Mouse (Mus musculus) forelimb bud, embryonic 11.5 days (tissue): ENCODE results near the gene Bscl2.
"Not testable (repeated sequence)": the region's sequence is repeated elsewhere in the genome, so short reads cannot be mapped to it uniquely, and the experiment has no call there.

Experiments used
- DNase-seq: peaks from one replicate; pipeline ENCODE4 v3.0.0-alpha.2; 2012; ENCODE audit warnings: low read depth, low spot score

The Bscl2 gene

DNA sequence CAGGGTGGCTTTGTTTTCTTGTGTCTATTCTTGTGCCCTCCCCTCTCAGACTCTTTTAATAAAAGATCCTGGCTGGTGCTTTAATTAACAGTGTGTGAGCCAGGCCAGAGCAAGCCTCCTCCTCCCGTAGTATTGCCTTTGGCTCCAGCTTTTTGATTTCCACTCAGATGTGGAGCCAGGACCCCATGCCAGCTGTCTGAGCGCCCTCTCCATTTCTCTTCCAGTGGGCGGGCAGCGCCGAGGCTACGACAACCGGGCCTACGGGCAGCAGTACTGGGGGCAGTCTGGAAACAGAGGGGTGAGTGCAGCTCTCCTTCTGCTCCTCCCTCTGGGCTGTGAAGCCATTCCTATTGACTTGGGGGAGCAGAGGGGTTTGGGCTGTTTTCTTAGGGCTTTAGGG, 6.6 kb upstream of the Bscl2 start:
- DNase-seq, result no peak

DNA sequence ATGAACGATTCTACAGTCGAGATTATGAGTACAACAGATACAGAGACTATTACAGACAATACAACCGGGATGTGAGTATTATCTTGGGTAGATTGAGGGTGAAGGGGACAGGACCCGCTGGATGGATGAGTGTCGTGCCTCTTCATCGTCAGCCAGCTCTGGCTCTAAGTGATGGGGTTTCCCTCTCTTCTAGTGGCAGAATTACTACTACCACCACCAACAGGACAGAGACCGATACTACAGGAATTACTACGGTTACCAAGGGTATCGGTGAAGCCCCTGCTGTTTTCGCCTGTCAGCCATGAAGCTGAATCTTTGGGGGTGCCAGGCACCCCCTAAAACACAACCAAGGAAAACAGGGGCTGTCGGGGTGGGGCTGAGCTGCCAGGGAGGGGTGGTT, 6.0 kb upstream of the Bscl2 start:
- no peak for DNase-seq

DNA sequence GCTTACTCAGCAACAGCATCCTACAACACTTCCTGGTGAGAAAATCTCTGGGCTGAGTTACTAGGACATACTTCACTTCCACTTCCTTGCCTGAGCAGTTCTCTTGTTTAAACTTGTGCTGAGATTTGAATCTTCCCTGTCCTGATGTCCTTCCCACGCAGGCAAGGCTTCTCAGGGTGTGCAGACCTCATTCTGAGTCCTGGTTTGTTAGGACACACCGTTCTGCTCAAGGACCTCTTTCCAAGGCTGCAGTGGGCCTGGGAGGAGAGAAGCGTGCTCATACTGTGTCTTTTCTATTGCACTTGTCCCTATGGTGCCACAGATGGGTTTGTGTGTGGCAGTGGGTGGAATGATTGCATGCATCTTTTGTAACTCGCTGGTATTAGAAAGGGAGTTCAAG, 4.3 kb upstream of the Bscl2 start:
- no peak for DNase-seq

DNA sequence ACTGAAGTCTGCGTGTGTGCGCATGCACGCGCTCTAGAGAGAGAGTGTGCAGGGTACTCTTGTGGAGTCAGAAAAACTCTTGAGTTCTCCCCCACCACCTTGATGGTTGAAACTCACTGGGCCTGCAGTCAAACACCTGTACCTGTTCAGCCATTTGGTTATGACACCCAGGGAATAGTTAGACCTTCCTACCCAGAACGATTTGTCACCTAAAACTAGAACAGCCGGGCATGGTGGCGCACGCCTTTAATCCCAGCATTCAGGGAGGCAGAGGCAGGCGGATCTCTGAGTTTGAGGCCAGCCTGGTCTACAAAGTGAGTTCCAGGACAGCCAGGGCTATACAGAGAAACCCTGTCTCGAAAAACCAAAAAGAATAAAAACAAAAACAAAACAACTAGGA, 940 bp upstream of the Bscl2 start:
- not testable (repeated sequence) for DNase-seq

DNA sequence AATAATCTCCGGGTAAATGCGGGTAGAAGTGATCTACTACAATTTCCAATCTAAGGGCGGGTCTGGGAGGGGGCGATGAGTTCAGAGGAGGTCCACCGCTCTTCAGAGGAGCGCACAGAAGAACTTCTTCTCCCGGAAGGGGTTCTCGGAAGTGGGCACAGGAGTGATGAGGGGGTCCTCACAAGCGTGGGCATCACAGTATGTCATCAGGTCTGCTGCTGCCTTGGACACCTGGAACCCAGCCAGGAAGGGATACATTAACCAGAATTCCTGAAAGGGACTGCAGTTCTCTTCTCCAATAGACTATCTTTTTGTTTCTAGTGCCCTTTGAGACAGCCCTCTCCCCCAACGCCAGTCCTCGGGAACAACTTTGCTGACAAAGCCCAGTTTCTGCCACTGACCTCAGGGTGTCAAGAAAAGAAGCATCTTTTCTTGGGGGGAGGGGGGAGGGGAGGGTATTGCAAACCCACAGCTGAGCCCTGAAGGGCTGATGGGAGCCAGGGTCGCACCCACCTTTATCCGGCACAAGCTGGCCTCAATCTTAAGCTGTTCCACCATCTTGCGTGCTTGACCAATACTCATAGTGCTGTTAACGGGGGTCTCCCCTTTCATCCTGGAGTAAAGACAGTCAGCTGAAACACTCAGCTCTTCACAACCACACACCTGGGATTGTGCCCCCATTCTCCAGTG, 919 bp downstream of the Bscl2 start:
- no peak for DNase-seq

DNA sequence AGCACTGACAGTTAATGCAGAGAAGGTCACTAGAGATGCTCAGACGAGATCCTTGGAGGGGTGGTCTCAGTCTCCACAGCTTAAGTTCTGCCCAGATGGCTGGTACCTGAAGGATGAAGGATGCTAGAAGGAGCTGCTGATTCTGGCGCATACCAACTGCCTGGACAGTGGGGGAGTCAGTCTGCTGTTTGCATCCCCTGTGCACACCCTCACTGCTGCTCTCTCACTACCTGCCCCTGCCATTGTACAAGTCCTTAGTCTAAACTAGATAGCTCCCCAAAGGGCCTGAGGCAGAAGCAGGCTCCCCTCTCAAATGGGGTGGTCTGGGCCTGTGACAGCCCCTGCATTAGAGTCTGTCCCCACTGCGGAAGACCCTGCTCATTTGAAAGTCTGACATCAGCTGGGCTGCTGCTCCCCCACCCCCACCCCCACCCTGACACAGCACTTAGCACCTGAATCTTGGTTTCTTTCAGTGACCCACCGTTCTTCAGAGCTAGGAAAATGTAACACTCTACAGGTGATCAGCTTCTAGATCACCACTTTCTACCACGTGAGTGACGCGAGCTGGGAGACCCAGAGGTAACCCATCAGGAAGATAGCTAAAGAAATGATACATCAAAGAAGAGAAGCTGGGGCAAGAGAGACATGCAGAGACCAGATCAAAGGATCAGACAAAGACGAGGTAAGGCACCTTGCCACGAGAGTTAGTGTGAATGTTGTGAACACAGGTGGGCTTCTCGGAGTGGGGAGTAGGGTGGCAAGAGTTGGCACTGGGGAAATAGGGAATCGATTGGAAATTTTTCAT, 2.0 kb downstream of the Bscl2 start, which contains the start of gene Gng3:
Gng3 (minus strand) TSS at position 92 of the 805 bp plus-strand sequence.
- no peak for DNase-seq

DNA sequence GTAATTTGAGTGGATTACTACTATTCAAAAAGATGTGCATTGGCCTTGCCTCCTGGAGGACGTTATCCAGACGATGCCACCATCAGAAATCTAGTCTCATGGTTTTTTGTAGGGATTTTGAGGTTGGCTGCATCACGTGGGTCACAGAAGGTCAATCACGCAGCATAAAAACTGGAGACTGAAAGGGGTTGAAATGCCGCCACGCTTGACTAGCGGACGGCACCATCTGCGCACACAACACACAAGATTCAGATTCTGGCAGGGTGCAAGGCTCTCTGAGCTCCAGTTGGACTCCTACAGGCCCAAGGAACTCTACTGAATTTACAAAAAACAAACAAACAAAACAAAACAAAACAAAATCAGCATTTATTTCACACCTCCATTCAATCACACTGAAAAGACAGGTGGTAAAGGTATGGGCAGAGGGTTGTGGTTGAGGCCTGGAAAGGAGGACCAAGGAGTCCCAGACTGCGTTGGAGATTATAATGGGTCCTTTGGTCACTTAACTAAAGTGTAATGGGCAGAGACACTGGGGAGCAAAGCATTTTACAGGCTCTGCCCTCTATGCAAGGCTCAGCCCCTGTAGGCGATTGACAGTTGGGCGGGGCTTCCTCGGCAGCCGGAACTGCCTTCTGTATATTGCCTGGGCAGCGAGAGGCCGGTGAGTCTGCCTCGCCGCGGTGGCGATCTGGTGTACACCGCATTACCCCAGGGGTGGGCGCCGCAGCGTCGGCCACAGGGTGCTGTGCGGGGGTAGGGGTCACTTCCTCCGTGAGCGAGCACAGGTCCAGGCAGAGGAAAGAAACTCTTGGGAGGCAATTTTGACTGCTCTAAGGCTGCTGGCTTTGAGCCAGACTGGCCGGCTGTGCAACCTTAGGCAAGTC, 2.9 kb downstream of the Bscl2 start:
- DNase-seq, result no peak

DNA sequence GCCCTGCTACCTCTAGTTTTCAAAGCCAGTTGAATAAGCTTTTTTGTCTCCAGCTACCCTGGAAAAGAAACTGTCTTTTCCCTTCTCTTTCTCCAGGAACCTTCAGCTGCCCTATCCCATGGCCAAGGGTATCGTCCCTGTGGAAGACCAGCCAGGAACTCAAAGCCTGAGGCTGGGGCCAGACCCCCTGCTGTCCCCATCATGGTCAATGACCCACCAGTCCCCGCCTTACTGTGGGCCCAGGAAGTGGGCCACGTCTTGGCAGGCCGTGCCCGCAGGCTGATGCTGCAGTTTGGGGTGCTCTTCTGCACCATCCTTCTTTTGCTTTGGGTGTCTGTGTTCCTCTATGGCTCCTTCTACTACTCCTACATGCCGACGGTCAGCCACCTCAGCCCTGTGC, 3.7 kb downstream of the Bscl2 start:
- no peak for DNase-seq

DNA sequence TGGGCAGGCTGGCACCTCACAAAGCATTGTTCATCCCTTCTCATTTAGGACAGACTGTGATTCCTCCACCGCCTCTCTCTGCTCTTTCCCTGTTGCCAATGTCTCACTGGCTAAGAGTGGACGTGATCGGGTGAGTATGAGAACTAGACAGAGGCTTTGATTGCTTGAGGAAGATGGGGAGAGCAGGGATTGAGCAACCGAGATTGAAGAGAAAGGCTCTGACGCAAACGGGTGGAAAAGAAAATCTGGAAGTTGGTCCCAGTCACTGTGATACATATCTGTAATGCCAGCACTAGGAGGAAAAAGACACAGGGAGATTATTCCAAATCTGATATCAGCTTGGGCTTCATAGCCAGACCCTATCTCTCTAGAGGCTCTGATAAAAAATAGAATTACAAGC, 5.7 kb downstream of the Bscl2 start:
- no peak for DNase-seq

DNA sequence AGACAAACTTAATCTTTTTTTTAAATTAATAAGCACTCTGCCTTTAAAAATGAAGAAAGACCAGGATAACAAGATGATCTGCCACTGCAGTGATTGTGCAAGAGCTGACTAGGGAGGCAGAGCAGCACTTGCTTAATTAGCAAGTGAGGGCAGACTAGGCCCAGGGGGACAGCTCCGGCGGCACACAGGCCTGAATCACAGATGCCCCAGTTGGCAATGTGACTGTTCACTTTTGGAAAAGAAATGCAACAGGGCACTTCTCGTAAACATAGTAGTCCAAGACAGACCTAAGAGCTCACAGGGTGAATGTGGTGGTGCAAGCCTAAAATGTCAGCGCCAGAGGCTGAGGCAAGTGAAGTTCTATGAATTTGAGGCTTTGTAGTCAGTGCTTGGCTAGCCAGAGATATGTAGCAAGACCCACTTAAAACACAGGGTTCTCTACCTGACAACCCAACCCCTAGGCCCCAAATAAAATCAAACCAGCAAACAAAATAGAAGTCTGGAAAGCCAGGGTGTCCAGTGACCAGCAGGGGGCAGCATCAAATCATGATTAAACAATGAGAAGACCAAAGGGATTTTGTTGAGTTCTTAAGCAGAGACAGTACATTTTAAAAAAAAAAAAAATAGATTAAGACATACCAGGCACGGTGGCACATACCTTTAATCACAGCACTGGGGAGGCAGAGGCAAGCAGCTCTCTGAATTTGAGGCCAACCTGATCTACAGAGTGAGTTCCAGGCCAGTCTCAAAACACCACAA, 7.3 kb downstream of the Bscl2 start:
- DNase-seq, result peak; percentile 74

DNA sequence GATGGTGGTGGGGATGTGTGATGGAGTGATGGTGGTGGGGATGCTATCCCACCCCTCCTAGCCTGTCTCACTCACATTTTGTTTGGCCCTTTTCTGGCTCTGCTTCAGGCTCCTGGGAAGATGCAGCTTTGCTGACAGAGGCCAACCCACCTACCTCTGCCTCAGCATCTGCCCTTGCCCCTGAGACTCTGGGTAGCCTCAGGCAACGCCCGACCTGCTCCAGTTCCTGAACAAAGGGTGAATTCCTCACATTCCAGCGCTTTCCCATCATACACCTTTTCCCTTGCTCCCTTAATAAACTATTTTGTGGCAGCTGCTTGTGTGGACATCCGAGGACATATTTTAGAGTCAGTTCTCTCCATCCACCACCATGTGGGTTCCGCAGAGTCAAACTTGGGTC, 11.1 kb downstream of the Bscl2 start:
- no peak for DNase-seq

DNA sequence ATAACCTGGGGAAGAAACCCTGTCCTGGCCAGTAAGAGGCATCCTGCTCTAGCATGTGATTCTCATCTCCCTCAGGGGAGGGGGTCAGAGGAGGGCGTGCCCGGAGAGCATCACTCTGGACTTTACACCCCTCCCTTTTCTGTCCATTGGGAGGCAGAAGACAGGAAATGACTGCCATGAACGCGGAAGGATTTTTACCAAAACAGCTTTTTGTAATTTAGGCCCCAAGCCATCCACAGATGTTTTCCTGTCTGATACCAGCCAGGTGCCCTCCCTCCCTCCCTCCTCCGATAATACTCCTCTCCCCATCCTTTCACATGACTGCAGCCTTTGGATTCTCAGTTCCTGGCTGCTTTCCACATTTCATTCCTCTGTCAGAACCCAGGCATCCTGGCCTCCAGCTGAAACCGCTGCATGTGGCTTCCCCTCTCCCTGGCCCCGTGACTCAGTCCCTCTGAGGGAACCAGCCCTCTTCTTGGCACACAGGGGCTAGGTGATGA, 13.2 kb downstream of the Bscl2 start, which contains the start of gene Lrrn4cl:
Lrrn4cl (plus strand) TSS at position 367 of the 500 bp plus-strand sequence.
- no peak for DNase-seq

DNA sequence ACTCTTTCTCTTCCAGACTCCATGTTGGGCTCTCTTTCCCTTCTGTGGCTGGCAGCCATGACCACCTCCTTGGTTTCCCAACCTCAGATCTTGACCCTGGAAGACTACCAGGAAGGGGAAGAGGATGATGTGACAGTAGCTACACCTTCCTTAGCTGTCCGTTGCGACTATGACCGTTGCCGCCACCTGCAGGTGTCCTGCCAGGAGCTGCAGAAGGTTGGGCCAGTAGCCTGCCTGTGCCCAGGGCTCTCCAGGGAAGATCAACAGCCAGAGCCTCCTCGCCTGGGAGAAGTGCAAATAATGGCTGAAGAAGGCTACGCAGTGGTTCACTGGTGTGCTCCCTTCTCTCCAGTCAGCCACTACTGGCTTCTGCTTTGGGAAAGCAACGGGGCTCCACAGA, 14.4 kb downstream of the Bscl2 start:
- DNase-seq, result no peak

DNA sequence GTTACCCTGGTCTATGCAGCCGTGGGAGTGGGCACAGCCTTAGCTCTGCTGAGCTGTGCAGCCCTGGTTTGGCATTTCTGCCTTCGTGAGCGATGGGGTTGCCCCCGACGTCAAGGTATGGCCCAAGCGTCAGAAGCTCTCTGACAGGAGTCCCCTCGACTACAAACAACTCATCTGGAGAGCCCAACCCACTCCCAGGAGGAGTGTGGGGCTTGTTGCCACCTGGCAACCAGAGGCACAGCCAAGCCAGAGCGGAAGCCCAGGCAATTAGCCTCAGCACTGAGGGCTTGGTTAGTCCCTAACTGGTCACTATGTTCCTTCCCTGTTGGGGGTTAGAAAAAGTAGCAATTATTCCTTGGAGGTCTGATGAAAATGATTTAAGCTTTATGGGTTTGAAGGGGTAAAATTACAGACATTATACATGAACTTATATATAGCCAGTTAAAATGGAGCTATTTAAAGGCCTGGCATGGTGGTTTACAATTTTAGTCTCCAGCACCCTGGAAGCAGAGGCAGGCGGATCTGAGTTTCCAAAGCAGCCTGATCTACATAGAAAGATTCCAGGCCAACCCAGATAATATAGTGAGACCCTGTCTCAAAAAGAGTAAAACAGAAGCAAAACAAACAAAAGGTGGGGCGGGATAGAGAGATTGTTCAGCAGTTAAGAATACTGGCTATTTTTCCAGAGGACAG, 15.1 kb downstream of the Bscl2 start:
- no peak for DNase-seq

DNA sequence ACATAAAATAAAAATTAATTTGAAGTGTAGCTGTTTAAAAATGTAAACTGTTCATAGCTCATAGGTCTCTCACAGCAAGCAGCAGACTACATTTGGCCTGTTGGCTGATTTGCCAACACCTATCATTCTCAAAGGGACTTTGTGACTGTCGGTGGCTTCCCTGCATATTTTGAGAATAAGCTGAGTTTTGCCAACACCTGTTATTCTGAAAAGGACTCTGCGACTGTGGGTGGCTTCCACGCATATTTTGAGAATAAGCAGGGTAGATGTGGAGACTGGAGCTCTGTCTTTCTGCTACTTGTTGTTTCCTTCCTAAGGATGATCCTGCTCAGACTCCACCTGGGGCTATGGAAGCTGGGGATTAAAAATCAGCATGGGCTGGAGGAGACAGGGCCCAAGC, 15.8 kb downstream of the Bscl2 start:
- no peak for DNase-seq

DNA sequence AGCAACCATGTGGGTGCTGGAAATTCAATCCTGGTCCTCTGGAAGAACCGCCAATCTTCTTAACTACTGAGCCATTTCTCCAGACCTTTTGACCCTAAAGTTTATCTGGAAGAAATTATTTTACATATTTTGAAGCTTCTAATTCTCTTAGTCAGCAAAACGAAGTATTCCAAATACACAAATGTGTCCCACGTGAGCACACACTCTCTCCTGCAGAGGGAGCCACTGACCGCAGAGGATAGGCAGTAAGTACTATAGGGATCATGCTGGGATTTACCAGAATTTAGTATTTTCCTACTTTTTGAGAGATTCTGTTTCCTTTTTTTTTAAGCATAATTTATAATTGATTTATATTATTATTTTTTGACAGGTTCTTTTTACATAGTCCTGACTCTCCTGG, 20.4 kb downstream of the Bscl2 start:
- DNase-seq, result no peak

DNA sequence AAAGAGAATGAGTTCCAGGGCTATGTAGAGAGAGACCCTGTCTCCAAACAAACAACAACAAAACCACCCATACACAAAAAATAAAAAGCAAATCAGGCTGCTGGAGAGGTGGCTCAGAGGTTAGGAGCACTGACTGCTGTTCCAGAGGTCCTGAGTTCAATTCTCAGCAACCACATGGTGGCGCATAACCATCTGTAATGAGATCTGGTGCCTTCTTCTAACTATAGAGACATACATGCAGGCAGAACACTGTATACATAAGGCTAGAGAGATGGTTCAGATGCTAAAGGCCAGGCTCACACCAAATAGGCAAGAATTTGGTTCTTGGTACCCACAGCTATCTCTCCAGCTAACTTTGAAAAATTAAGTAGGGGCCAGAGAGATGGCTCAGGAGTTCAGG, 21.8 kb downstream of the Bscl2 start:
- DNase-seq, result no peak

DNA sequence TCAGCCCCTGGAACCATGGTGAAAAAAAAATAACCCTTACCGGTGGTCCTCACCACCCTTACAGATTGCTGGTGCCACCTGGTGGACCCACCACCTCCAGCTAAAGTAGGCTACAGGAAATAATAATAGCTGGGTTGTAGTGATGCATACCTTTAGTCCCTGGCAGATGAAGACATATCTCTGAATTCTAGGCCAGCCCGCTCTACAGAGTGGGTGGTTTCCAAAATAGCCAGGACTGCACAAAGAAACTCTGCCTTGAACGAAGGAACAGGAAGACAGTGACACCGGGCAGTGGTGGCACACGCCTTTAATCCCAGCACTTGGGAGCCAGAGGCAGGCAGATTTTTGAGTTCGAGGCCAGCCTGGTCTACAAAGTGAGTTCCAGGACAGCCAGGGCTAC, 27.0 kb downstream of the Bscl2 start:
- no peak for DNase-seq

DNA sequence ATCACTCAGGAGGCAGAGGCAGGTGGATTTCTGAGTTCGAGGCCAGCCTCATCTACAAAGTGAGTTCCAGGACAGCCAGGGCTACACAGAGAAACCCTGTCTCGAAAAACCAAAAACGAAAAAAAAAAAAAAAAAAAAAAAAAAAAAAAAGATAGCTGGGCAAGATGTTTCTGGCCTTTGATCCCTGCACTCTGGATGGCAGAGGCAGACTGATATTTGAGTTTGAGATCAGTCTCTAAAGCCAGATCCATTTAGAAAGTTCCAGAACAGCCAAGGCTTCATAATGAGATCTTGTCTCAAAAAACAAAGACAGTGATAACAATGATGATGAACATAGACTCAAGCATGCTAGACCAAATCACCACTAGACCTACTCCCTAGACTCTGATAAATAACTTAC, 33.1 kb downstream of the Bscl2 start:
- not testable (repeated sequence) for DNase-seq

DNA sequence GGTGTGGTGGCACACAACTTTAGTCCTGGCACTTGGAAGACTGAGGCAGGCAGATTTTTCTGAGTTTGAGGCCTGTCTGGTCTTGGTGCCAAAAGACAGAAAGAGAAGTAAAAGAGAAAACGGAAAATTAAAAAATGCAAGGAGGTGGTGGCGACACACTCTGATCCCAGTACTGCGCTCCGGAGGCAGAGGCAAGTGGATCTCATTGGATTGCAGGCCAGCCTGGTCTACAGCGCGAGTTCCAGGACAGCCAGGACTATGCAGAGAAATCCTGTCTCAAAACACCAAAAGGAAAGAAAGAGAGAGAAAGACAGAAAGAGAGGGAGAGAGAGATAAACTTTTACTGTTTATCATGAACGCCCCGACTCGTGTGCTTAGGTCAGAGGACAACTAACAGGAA, 33.6 kb downstream of the Bscl2 start:
- no peak for DNase-seq
